Mouse (Mus musculus) adrenal gland, adult (tissue): ENCODE measurements around the gene Gne.
"Not testable (repeated sequence)": the region's sequence is repeated elsewhere in the genome, so short reads cannot be mapped to it uniquely, and the experiment has no call there.

Experiments used
- DNase-seq, 2 experiments: peaks; one replicate each; pipeline ENCODE4 v3.0.0; 2022 to 2023; ENCODE audit warnings: low spot score in 1 of 2; ENCODE audit not compliant: inconsistent age in 2 of 2

Gne gene

DNA sequence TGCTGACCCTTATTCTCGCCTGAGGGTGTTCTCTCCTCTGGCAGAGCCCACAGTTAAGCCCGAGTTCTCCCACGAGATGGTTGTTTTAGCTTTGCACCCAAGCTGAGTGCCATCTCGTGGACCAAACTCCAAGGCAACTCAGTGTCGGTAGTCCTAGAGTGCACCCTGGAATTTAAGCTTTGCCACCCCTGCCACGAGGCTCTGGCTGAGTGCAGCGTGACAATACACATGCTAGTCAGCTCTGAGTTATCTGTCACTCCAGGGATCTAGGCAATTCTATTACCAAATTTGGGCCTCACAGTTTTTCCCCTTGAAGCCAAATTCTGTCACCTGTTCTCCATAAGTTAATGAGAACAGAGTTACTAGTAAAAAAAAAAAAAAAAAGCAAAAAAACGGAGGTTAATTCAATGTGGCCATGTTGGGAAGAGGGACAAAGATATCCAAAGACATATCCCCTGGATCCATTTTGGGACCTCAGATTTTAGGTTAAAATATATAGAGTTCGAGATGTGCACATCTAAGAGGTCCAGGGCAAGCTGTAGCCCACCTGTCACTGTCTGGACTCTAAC lies 11.0 kb downstream of the Gne start:
- no peak for DNase-seq

DNA sequence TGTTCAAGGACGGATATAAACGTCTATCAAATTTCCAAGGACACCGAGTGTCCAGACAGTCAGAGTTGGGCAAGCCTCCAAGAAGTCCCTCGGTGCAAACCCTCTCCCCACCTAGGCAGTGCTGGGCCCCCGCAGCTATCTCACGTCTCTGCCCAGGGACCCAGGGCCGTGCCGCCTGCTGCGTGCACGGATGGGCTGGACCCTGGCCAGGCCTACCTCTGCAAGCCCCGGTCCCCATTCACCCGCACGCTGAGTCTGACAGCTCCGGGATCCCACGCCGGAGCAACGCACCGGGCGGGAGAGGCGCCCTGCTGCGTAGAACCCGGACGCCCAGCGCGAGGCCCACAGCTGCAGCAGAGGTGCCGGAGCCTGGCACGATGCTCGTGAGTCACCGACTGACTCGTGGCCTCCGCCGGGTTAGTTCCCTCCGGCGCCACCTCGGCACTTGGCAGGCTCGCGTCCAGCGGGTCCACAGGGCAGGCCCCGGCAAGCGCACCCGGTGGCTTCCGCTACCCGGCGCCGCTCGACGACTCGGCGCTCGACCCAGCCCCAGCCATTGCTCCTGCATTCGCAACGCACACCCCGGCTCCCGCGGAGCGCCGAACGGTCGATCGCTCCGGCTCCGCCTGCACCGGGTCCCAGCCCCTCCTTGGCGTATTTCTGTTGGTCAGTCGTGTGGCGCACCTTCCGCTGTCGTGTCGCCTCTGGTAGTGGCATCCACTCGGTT lies 11.7 kb downstream of the Gne start:
- DNase-seq: peak; percentile 94 to 97

DNA sequence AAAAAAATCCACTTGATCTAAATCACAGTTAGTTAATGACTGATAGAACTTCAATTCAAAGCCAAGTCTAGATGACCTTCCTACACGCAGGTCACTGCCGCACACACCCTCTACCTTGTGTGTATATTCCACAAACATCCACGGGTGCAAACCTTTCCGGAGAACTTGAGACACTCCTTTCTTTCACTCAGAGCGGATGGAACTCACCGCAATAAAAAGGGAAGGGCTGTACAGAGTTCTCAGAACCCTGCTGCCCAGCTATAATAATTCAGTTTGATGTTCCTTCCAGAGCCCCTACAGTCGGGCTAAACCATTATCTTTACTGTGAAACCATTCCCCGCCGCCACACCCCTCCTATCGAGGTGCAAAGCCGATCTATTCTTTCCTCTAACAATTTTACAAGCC lies 12.2 kb downstream of the Gne start:
- no peak for DNase-seq

DNA sequence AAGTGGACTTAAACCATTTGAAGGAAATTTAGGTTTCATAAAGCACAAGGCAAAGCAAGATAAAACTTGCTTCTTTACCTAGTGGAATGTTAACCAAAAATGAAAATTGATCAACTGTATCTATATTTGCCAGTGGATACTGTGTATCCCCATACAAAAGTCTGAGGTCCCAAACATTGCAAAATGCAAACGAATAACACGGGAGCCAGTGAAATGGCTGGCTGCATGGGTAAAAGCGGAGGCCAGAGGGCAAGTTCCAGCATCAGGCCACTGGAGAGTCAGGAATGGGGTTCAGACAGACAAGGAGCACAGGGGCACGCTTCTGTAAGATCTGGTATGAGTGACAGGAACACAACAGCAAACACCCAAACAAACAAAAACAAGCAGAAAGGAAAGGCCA lies 13.3 kb downstream of the Gne start:
- DNase-seq: no peak

DNA sequence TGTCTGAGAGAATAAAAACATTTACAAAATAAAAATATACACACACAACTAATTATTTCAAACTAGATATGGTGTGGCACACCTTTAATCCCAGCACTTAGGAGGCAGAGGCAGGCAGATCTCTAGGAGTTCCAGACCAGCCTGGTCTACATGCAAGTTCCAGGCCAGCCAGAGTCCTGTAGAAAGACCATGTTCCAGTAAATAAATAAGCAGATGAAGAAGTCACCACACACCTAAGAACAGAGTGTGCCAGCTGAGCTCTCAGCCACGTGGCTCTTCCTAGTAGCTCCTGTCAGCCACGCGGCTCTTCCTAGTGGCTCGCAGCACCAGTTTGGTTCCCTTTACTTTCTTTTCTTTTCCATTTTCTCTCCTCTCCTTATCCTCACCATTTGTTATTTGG lies 14.6 kb downstream of the Gne start:
- no peak for DNase-seq

DNA sequence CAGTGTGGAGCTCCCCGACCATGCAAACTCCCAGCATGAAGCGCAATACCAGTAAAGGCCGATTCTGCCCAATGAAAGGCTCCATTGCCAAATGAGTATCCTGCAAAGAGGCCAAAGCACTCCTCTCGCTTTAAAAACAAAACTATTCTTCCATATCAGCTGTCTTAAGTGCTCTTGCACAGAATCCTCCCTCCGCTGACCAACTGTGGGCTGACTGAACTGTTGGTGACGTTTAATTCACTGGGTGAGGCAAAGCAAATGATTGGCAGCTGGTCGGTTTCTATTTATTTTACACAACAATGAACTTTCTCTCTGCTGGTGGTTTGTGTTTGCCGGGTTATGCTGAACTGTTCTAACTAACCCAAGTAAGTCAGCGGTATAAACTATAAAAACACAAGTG lies 15.2 kb downstream of the Gne start:
- DNase-seq: no peak

DNA sequence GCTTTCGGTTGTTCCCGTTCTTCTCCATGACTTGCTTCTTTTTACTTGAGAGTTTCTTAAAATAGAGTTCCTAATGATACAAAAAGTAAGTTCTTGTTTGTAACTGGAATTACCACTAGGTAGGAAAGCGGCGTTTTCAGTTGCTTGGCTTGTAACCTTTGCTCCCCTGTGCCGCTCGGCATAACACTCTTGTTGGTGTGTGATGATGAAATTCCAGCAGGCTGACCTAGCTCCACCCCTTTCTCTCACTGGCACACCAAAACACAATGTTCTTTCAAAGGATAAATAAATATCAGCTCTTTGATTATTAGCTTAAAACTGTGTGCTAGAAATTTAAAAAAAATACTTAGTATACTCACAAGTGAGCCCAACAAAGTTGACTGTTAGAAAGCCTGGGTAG lies 17.1 kb downstream of the Gne start:
- DNase-seq: peak in 1 of 2 experiments; percentile 26

DNA sequence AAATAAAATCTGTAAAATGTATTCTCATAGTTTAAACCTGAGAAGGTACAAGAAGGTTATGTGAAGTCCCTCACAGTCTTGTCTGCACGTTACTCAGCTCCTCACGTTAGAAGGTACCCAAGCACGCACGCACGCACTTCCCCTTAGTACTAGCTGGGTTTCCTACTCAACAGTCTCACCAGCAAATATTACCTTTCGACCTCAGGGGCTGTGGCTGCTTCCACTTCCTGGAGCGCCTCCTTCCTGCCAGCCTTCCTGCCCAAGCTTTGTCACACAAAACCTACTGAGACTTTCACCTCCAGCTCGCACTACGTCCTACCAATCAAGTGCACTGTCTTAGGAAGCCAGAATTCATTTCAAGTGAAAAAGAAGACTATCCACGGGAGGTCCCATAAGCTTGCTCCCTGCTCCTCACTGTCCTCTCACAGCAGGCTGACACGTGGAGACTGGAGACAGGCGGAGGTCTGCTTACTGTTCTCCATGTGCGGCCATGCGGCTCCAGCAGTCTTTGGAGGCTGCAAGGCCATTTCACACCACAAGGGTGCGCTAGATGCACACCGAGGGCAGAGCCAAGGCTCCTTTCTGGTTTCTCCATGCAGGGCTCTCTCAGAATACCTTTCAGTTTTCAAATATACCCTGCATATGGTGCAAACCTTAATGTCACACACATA lies 18.5 kb downstream of the Gne start:
- DNase-seq: peak; percentile 86 to 96

DNA sequence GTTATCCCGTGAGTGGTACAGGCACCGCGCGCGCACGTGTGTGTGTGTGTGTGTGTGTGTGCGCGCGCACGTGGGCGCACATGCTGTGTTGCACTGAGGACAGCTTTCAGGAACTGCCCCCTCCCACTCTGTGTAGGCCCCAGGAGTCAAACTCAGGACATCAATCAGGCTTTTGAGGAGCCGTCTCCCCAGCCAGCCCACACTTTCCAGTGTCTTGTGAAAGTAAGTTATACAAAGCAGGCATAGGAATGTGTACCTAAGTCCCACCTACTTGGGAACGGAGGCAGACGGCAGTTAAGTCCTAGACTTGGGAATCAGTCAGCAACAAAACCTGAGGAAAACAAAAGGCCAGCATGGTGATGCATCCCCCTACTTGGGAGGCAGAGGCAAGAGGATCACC lies 21.2 kb downstream of the Gne start:
- no peak for DNase-seq

DNA sequence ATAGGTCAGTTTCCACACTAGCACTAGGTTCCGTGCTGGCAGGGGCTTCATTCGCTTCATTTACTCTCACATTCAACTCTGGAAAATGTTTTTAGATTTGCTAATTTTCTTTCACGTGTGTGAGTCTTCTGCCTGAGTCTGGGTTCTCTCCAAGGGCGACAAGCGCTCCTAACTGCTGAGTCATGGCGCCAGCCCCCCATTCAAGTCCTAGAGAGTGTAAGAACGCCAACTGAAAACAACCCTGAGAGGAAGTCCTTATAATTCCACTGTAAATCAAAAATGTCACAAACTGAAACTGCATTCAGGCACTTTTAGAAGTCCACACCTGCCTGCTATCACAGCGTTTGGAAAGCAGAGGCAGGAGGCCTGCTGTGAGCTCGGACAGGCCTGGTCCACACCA lies 21.9 kb downstream of the Gne start:
- DNase-seq: peak; percentile 57 to 76

DNA sequence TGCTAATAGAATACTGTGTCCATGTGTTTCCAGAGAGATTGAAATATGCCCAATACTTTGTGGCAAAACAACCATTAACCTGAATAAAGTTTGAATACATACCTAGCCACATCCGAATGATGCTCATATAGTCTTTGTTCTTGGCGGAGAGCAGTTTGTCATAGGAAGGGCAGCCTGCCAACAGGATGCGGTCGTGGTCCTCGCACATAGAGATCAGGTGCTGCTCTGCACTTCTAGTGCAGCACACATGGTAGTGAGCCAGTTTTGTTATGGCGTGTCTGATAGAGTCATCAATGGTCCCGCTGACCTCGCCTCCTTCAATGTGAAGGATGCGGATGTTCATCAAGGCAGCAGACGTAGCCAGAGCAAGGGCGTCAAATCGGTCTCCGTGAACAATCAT lies 24.3 kb downstream of the Gne start:
- no peak for DNase-seq

DNA sequence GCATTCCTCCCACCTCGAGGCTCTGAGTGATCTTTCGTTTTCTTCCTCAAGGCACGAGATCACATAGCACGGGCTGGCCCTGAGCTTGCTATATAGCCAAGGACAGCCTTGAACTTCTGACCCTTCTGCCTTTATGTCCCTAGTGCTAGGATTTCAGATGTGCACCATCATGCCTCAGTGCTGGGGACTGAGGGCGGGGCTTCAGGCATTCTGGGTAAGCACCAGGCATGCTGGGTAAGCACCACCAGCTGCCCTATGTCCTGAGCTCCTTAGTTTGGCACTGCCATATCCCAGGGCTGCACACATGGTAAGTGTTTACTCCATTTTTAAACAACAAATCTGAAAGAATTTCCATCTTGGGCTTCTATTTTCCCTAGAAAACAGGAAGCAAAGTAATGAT lies 34.2 kb downstream of the Gne start:
- DNase-seq: no peak

DNA sequence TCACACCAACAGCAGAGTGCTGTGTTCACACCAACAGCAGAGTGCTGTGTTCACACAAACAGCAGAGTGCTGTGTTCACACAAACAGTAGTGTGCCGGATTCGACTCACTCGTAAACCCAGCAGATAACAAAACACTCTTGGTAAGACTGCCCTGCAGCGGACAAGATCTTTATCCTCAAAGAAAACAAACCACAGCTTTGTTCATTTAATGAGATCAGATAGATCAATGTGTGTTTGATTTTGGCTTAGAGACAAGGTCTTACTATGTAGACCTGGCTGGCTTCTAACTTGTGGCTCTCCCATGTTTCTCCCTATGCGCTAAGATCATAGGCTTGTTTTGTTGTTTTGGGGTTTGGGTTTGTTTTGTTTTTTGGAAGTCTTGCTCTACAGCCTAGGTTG lies 37.9 kb downstream of the Gne start:
- DNase-seq: no peak

DNA sequence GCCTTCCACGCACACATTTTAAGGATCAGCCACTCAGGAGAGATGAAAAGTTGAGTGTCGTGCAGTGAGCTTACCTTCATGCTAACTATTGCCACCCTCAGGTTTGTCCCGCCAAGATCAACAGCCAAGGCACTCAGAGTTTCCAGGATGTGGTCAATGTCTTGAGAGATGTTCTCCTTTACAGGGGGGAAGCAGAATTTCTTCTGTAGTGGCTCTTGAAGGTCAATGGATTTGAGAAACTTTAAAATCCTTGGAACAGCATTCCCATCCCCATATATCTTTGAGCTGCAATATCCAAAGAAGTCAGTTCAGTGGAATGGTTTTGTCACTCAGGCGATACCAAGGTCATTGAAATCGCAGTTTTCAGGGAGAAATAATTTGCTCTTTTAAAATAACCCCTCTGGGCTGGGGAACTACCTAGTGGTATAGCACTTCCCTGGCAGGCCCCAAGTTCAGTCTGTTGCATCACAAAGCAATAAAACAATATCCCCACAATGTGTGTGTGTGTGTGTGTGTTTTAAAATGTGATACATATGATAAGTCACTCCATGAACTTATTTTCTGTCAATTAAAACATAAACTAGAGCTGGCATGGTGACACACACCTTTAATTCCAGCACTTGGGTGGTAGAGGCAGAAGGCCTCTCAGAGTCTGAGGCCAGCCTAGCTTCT lies 39.2 kb downstream of the Gne start:
- no peak for DNase-seq

DNA sequence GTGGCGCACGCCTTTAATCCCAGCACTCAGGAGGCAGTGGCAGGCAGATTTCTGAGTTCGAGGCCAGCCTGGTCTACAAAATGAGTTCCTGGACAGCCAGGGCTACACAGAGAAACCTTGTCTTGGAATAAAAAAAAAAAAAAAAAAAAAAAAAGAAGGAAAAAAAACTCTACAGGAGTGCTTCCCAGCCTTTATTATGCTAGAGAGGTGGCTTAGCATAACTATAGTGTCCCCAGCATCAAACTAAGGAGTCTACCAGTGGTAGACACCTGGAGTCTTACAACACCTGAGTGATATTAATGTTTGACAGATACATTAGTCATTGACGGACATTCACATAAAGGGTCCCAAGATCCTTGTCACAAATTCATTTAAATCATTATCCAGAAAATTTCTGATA lies 40.8 kb downstream of the Gne start:
- not testable (repeated sequence) for DNase-seq

DNA sequence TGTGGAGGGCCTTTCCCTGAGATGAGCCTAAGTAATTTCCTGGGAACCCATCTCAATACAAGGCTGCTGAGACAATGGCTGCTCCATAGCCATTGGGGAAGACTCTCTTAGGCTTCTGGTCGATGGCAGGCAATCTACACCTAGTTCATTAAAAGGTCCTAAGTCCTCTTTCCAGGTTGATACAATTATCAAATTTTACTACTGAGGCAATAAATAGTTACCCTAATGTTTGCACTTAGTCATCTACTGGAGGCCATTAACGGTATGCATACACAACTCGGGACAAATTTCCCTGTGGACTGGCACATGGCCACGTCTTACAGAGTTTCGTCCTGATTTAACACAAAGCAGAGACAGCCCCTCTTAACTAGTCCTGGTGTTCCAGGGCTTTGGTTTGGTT lies 41.5 kb downstream of the Gne start:
- no peak for DNase-seq

DNA sequence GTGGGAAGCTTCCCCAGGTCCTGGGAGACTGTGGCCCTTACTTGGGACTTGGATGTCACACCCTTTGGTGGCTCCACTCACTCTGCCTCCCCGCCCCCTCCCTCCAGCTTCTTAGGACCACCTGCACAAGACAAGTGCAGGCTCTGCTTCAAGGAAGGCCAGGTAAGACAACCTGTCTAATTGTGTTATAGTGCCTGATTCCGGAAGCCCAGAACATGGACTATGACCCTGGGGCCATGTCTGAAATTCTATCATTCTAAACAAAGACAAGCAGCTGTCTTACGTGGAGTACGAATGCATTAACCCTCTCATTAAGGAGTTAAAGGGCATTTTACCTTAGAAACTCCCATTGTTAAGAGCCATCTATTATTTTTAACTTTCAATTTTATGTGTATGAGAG lies 43.2 kb downstream of the Gne start:
- no peak for DNase-seq

DNA sequence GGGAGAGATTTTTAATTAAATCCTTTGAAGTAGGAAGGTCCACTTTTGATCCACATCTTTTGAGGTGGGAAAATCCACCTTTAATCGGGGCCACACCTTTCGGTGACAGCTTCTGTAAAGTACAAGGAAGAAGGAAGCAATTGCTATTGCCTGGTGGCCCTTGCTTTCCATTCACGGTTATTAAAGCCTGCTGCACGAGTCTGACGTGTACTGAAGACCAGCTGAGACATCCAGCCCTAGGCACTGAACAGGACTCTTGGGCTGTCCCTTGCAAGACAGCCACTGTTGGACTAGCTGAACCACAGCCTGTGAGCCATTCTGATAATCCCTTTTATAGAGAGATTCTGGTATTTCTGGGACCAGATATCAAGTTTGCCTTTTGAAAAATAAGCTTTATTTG lies 47.5 kb downstream of the Gne start:
- DNase-seq: no peak

DNA sequence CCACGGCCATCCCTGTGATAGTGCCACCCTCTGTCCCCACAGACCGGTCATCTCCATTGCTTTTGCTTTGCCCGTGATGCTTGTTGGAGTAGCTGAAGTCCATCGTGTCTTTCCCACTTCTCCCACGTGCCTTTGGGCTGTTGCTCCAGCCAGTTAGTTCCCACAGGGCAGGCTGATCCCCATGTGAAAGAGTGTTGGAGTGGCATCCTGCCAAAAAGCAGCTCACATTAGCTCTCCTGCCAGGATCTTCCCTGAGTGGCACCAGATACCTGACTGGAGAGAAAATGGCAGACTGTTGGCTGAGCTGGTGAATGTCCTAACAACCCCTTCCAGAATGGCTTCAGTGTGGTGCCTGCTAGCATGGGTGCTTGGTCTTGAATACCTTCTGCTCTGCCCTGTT lies 52.5 kb downstream of the Gne start:
- DNase-seq: peak in 1 of 2 experiments; percentile 57

DNA sequence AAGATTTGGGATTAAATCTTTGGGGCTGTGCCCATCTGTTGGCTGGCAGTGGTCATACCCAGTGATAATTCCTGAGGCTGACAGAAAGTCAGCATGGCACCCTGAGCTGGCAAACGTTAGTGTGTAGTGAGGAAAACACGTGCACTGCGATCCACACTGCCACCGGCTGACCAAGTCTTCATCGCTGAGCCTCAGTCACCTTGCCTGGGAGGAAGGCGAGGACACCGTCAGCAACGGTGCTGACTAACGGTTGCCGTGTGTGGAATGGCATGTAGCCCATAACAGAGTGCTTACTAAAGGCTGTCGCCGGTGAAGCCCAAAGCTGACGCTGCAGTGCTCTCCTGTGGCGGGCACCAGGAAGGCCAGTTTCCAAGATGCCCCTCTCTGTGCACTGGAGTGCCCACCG lies 54.3 kb downstream of the Gne start:
- no peak for DNase-seq

DNA sequence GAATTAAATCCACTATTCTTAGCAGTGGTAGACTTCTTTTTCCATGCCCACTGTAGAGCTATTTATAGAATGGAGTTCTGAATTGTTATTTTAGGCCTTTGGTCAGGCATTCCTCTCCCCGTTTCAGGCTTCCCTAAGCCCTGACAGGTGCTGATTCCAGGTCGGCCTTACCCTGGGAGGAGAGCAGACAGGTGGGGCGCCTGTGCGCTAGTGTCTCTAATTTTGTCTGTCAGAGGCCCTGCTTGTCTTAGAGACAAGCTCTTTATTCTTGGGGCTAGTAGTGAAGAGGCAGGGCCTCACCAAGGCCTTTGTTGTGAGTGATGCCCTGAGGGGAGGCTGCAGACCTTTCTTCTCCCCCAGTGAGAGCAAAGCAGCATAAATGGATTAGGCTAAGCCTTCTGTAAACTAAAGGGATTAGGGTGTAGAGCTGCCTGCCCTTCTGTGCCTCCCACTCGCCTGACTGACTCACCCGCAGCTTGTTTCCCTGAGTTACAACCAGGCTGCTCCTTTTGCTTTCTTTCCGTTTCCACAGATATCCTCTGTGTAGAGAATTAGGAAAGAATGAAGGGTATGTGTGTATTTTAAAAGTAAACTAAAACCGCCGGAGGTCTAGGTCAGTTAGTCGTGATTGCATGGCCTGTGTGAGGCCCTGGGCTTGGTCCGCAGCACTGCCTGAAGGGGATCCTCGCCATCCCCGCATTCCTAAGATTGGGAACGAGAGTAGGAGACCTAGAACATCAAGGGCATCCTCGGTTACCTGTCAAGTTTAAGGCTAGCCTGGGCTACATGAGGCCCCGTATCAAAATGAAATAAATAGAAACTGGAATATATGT lies 55.5 kb downstream of the Gne start:
- peak in 1 of 2 experiments; percentile 16 for DNase-seq
